Mouse (Mus musculus): ENCODE results near the gene Tor2a. TPM values are rescaled to one million over a fixed set of nuclear protein-coding genes. Genes with fewer than 3 reads are reported as not detected.

Tor2a gene
- polyA plus RNA-seq, 1 experiment from 2014 or later = 60.2 TPM

DNA sequence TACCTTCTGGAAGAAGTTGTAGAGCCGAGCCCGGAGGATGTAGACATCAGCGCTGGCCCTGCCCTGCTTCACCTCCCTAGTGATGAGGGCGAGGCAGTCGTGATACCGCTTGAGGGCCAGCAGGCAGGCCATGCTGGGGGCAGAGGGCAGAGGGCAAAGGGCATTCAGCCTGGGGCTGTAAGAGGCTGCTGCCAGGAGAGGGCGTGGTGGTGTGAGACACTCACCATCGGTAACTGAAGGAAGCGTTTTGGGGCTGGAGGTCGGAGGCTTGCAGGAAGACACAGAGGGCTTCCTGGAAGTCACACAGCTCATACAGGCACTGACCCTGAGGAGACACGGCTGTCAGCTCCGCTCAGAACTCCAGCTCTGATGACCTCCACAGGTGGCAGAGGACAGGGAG, 14.9 kb downstream of the Tor2a start:
- Histone ChIP-seq H3K4me1 (ENCODE audit: control insufficient read depth, insufficient read depth, low read length) (peaks cover 11% of the 10 kb centered on the region; the same call in 1 of the 2 replicates), H3K9ac (ENCODE audit: low read length) (no peak overlapping the region), H3K27me3 (ENCODE audit: control insufficient read depth, insufficient read depth, low read length) (no peaks in the 10 kb centered on the region), H3K27ac (replicated peaks; ENCODE audit: low read depth, low read length) (no peak overlapping the region), H3K9me3 (ENCODE audit: control insufficient read depth, low read length) (no peaks in the 10 kb centered on the region), H3K4me2 (ENCODE audit: low read depth, severe bottlenecking) (no peak overlapping the region), H3K4me3 (ENCODE audit: low read depth, low read length) (no peak overlapping the region), H3K36me3 (ENCODE audit: control insufficient read depth, insufficient read depth, low read length) (no peaks in the 10 kb centered on the region)
- DNase-seq (ENCODE audit: low spot score) (no peak), ATAC-seq (ENCODE audit: insufficient number of reproducible peaks, low FRiP score, low TSS enrichment, low read depth) (no peak)
- 29% methylated on average over 12 of the region's 12 CpGs for WGBS

DNA sequence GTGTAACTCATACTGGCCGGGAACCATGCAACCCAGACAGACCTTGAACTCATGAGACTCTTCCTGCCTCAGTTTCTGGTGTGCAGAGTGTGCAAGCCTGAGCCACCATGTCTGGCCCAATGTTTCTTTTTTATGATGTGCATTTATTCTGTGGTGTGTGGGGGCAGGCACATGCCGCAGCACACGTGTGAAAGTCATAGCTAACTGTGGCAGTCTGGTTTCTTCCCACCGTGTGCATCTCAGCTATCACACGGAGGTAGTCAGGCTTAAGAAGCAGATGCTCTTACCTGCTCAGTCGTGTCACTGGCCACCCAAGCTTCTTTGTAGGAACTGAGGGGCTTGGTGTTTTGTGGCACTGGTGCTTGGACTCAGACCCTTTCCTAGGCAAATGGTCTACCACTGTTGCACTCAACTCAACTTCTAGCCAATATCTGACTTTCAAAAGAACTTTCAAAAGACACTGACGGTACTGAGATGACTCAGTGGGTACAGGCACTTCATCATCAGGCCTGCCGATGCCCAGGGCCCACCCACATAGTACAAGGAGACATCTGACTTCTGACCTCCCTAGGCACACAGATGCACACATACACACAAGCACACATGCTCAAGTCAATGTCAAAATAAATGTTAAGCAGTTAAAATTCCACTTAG, 15.7 kb downstream of the Tor2a start:
- Histone ChIP-seq H3K27ac (replicated peaks; ENCODE audit: low read depth, low read length) (no peak overlapping the region), H3K4me2 (ENCODE audit: low read depth, severe bottlenecking) (no peak overlapping the region), H3K4me1 (ENCODE audit: control insufficient read depth, insufficient read depth, low read length) (peaks cover 11% of the 10 kb centered on the region; the same call in 1 of the 2 replicates), H3K9ac (ENCODE audit: low read length) (no peak overlapping the region), H3K36me3 (ENCODE audit: control insufficient read depth, insufficient read depth, low read length) (no peaks in the 10 kb centered on the region), H3K27me3 (ENCODE audit: control insufficient read depth, insufficient read depth, low read length) (no peaks in the 10 kb centered on the region), H3K4me3 (ENCODE audit: low read depth, low read length) (no peak overlapping the region), H3K9me3 (ENCODE audit: control insufficient read depth, low read length) (no peaks in the 10 kb centered on the region)
- no peak for DNase-seq (ENCODE audit: low spot score)
- ATAC-seq (ENCODE audit: insufficient number of reproducible peaks, low FRiP score, low TSS enrichment, low read depth) = no peak
- 84% methylated on average over 8 of the region's 8 CpGs for WGBS

DNA sequence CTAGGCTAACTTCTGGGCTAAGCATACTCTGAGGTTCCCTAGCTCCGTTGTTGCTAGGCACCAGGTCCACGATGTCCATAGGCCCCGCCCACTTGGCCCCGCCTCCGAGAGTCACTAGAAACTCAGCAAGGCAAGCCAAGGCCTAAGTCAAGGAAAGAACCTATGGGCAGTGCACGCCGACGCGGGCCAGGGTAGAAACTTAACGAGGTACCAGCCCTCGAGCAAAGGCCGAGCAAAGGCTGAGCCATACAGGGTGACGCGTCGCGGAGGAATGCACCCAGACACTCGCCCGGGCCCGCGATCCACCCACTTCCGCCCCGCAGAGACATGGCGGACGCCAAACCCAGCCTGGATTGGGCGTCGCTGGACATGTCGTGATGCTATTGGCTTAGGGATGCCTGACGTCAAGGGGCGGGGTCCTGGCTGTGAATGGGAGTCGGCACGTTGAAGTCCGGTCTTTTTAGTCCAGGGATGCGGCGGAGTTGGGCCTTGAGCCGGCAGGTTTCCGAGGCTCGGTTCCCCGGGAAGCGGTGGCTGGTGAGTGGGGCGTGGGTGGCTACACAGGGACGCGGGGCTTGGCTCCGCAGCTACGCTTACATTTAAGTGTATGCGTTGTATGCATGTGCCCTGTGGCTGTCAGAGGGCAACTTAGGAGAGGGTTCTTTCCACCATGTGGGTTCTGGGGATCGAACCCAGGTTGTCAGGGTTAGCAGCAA, 18.5 kb downstream of the Tor2a start, which contains the start of the genes Ttc16 and Ptrh1:
Gene Ttc16, minus strand, starts transcription at position 275 of the 716 bp plus-strand sequence.
Gene Ptrh1, plus strand, starts transcription at position 428 of the 716 bp plus-strand sequence.
- Histone ChIP-seq H3K9ac (ENCODE audit: low read length) (peak within 1 kb of the TSS; percentile 45; the same call in 1 of the 2 replicates), H3K9me3 (ENCODE audit: control insufficient read depth, low read length) (no peaks in the 10 kb centered on the region), H3K36me3 (ENCODE audit: control insufficient read depth, insufficient read depth, low read length) (no peaks in the 10 kb centered on the region), H3K4me2 (ENCODE audit: low read depth, severe bottlenecking) (peak within 1 kb of the TSS; percentile 84), H3K4me1 (ENCODE audit: control insufficient read depth, insufficient read depth, low read length) (peaks cover 11% of the 10 kb centered on the region; the same call in 1 of the 2 replicates), H3K27ac (replicated peaks; ENCODE audit: low read depth, low read length) (no peak within 1 kb of the TSS), H3K27me3 (ENCODE audit: control insufficient read depth, insufficient read depth, low read length) (no peaks in the 10 kb centered on the region), H3K4me3 (ENCODE audit: low read depth, low read length) (peak within 1 kb of the TSS; percentile 59)
- under 1% methylated on average over 46 of the region's 46 CpGs for WGBS
- DNase-seq (ENCODE audit: low spot score) = peak; percentile 98
- peak; percentile 95 for ATAC-seq (ENCODE audit: insufficient number of reproducible peaks, low FRiP score, low TSS enrichment, low read depth)

DNA sequence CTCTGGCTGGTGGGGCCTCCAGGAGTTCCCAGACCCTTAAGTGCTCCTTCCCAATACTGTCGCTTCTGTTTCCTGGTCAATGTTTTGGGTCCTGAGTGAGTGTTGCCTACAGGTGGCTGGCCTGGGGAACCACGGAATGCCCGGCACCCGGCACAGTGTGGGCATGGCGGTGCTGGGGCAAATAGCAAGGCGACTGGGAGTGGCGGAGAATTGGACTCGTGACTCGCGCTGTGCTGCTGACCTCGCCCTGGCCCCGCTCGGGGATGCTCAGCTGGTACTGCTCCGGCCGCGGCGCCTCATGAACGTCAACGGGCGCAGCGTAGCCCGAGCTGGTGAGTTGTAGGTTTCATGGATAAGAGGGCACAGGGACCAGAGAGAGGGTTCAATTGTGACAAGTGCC, 19.2 kb downstream of the Tor2a start:
- Histone ChIP-seq H3K27ac (replicated peaks; ENCODE audit: low read depth, low read length) (no peak overlapping the region), H3K9me3 (ENCODE audit: control insufficient read depth, low read length) (no peaks in the 10 kb centered on the region), H3K4me2 (ENCODE audit: low read depth, severe bottlenecking) (peak overlapping the region; percentile 84), H3K4me1 (ENCODE audit: control insufficient read depth, insufficient read depth, low read length) (peaks cover 11% of the 10 kb centered on the region; the same call in 1 of the 2 replicates), H3K36me3 (ENCODE audit: control insufficient read depth, insufficient read depth, low read length) (no peaks in the 10 kb centered on the region), H3K27me3 (ENCODE audit: control insufficient read depth, insufficient read depth, low read length) (no peaks in the 10 kb centered on the region), H3K9ac (ENCODE audit: low read length) (peak overlapping the region; percentile 45; the same call in 1 of the 2 replicates), H3K4me3 (ENCODE audit: low read depth, low read length) (peak overlapping the region; percentile 59)
- no peak for ATAC-seq (ENCODE audit: insufficient number of reproducible peaks, low FRiP score, low TSS enrichment, low read depth)
- WGBS = 25% methylated on average over 22 of the region's 22 CpGs
- DNase-seq (ENCODE audit: low spot score) = peak; percentile 29

DNA sequence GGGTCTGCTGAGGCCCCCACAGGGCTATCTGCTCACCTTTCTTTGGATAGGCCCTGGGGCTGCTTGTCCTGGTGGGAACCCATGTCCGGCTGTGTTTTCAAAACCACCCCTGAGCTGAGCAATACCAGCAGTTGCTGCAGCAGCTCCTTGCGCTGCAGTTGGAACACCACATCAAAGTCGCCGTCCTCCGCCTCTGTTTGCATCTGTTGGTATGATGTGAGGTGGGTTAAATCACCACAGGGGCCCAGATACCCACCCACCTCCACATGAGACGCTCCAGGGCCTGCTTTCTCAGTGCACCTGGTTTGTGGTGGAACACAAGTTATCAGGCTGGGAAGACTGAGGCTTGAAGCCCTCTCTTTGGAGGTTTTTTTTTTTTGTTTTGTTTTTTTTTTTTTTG, 21.0 kb downstream of the Tor2a start:
- no peaks in the 10 kb centered on the region for H3K36me3 ChIP-seq (ENCODE audit: control insufficient read depth, insufficient read depth, low read length)
- ATAC-seq (ENCODE audit: insufficient number of reproducible peaks, low FRiP score, low TSS enrichment, low read depth) = no peak
- DNase-seq (ENCODE audit: low spot score) = no peak
- 88% methylated on average over 6 of the region's 6 CpGs for WGBS
- no peak overlapping the region for H3K27ac ChIP-seq (replicated peaks; ENCODE audit: low read depth, low read length)
- H3K9me3 ChIP-seq (ENCODE audit: control insufficient read depth, low read length) = no peaks in the 10 kb centered on the region
- H3K27me3 ChIP-seq (ENCODE audit: control insufficient read depth, insufficient read depth, low read length) = no peaks in the 10 kb centered on the region
- no peak overlapping the region for H3K9ac ChIP-seq (ENCODE audit: low read length)
- H3K4me3 ChIP-seq (ENCODE audit: low read depth, low read length) = no peak overlapping the region
- H3K4me2 ChIP-seq (ENCODE audit: low read depth, severe bottlenecking) = no peak overlapping the region
- H3K4me1 ChIP-seq (ENCODE audit: control insufficient read depth, insufficient read depth, low read length) = peaks cover 11% of the 10 kb centered on the region; the same call in 1 of the 2 replicates

DNA sequence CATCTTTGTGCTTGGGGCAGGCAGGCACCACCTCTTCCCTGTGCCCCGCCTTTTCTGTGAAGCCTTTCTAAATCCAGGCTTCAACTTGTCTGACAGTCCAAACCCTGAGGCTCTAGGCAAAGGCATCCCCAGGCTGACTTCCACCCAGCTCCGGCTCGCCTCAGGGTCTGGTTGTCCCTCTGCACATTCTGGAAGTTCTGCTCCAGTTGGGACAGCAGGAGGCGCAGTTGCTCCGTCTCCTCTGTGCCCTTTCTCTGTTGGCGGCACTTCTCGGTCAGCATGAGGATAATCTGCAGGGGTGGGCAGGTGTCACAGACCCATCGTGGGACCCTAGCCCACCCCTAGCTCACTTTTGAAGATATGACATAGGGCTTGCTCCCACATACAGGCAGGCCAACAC, 22.1 kb downstream of the Tor2a start:
- H3K27me3 ChIP-seq (ENCODE audit: control insufficient read depth, insufficient read depth, low read length) = no peaks in the 10 kb centered on the region
- H3K27ac ChIP-seq (replicated peaks; ENCODE audit: low read depth, low read length) = no peak overlapping the region
- ATAC-seq (ENCODE audit: insufficient number of reproducible peaks, low FRiP score, low TSS enrichment, low read depth) = no peak
- H3K4me2 ChIP-seq (ENCODE audit: low read depth, severe bottlenecking) = no peak overlapping the region
- no peak overlapping the region for H3K4me3 ChIP-seq (ENCODE audit: low read depth, low read length)
- H3K9ac ChIP-seq (ENCODE audit: low read length) = no peak overlapping the region
- 19% methylated on average over 8 of the region's 8 CpGs for whole genome bisulfite sequencing
- H3K9me3 ChIP-seq (ENCODE audit: control insufficient read depth, low read length) = no peaks in the 10 kb centered on the region
- peak; percentile 75 for DNase-seq (ENCODE audit: low spot score)
- H3K36me3 ChIP-seq (ENCODE audit: control insufficient read depth, insufficient read depth, low read length) = no peaks in the 10 kb centered on the region
- peaks cover 11% of the 10 kb centered on the region; the same call in 1 of the 2 replicates for H3K4me1 ChIP-seq (ENCODE audit: control insufficient read depth, insufficient read depth, low read length)

DNA sequence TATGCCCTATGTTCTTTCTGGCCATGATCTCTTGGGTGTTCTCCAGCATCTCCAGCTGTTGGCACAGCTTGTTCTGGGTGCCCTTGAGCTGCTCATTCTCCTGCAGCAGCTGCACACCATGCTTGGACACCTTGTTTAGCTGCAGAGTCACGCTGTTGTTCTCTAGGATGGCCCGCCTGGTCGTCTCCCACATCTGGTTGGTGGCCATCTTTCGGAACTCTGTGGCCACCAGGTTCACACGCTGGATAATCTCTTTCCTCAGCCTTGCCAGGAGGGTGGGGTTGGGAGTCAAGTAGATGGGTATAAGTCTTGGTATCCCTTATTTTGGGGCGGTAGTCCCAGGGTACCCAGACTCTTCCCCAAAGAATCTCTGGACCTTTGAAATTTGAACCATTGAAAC, 22.7 kb downstream of the Tor2a start:
- H3K4me3 ChIP-seq (ENCODE audit: low read depth, low read length) = no peak overlapping the region
- no peak overlapping the region for H3K4me2 ChIP-seq (ENCODE audit: low read depth, severe bottlenecking)
- no peak overlapping the region for H3K27ac ChIP-seq (replicated peaks; ENCODE audit: low read depth, low read length)
- ATAC-seq (ENCODE audit: insufficient number of reproducible peaks, low FRiP score, low TSS enrichment, low read depth) (no peak), DNase-seq (ENCODE audit: low spot score) (no peak)
- WGBS = 89% methylated on average over 6 of the region's 6 CpGs
- H3K4me1 ChIP-seq (ENCODE audit: control insufficient read depth, insufficient read depth, low read length) = peaks cover 11% of the 10 kb centered on the region; the same call in 1 of the 2 replicates
- no peaks in the 10 kb centered on the region for H3K27me3 ChIP-seq (ENCODE audit: control insufficient read depth, insufficient read depth, low read length)
- H3K9ac ChIP-seq (ENCODE audit: low read length) = no peak overlapping the region
- H3K36me3 ChIP-seq (ENCODE audit: control insufficient read depth, insufficient read depth, low read length) = no peaks in the 10 kb centered on the region
- H3K9me3 ChIP-seq (ENCODE audit: control insufficient read depth, low read length) = no peaks in the 10 kb centered on the region

DNA sequence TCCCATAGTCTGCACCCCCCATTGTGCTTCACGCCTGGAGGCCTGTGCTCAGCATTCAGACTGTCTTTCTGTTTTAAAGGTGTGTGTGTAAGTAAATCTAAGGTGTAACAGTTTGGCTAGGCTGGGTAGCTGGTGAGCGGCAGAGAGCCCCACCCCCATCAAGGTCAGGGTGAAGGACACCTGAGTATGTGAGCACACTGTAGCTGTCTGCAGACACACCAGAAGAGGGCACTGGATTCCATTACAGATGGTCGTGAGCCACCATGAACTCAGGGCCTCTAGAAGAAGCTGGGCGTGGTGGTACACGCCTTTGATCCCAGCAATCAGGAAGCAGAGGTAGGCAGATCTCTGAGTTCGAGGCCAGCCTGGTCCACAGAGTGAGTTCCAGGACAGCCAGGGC, 24.7 kb downstream of the Tor2a start:
- 71% methylated on average over 6 of the region's 6 CpGs for WGBS
- no peak overlapping the region for H3K27ac ChIP-seq (replicated peaks; ENCODE audit: low read depth, low read length)
- no peaks in the 10 kb centered on the region for H3K9me3 ChIP-seq (ENCODE audit: control insufficient read depth, low read length)
- ATAC-seq (ENCODE audit: insufficient number of reproducible peaks, low FRiP score, low TSS enrichment, low read depth) (no peak), DNase-seq (ENCODE audit: low spot score) (no peak)
- no peaks in the 10 kb centered on the region for H3K27me3 ChIP-seq (ENCODE audit: control insufficient read depth, insufficient read depth, low read length)
- H3K4me3 ChIP-seq (ENCODE audit: low read depth, low read length) = no peak overlapping the region
- H3K4me2 ChIP-seq (ENCODE audit: low read depth, severe bottlenecking) = no peak overlapping the region
- H3K4me1 ChIP-seq (ENCODE audit: control insufficient read depth, insufficient read depth, low read length) = no peaks in the 10 kb centered on the region
- H3K36me3 ChIP-seq (ENCODE audit: control insufficient read depth, insufficient read depth, low read length) = no peaks in the 10 kb centered on the region
- H3K9ac ChIP-seq (ENCODE audit: low read length) = no peak overlapping the region
